Mouse (Mus musculus) kidney, adult 2 months (tissue): Measurements from ENCODE around the gene Fth1. TPM values are rescaled to one million over a fixed set of nuclear protein-coding genes. Genes with fewer than 3 reads are reported as not detected.

Experiments
- DNase-seq: peaks from one replicate; pipeline ENCODE4 v3.0.0; 2021
- H3K27ac ChIP-seq: fragments of 200-500 bp; 2 replicates; pipeline ENCODE4 v1.5.1; 2012; ENCODE audit warnings: low read depth, low read length, control low read depth, inconsistent platforms; ENCODE audit not compliant: insufficient read depth
- H3K27me3 ChIP-seq: fragments of 200-500 bp; replicated peaks from 2 replicates; pipeline ENCODE4 v1.6.1; 2012; ENCODE audit warnings: mild to moderate bottlenecking, moderate library complexity, low read length, inconsistent platforms; ENCODE audit not compliant: control insufficient read depth, insufficient read depth
- H3K36me3 ChIP-seq: fragments of 200-500 bp; 2 replicates; pipeline ENCODE4 v1.6.1; 2012; ENCODE audit warnings: mild to moderate bottlenecking, moderate library complexity, low read length, inconsistent platforms; ENCODE audit not compliant: control insufficient read depth, insufficient read depth
- H3K4me1 ChIP-seq: fragments of 200-500 bp; 2 replicates; pipeline ENCODE4 v1.6.1; 2011; ENCODE audit warnings: low read length; ENCODE audit not compliant: control insufficient read depth, insufficient read depth
- H3K4me3 ChIP-seq: fragments of 200-500 bp; 2 replicates; pipeline ENCODE4 v1.5.1; 2011; ENCODE audit warnings: mild to moderate bottlenecking, low read depth, low read length, control low read depth; ENCODE audit not compliant: insufficient read depth
- CTCF ChIP-seq: fragments of 200-500 bp; conservative IDR thresholded peaks from 2 replicates; pipeline ENCODE4 v1.5.1; 2011; ENCODE audit warnings: low read depth, mild to moderate bottlenecking, control low read depth, low read length, moderate library complexity, mixed read lengths; ENCODE audit not compliant: insufficient read depth, insufficient read length
- POLR2A ChIP-seq: fragments of 200-500 bp; IDR thresholded peaks from one replicate; pipeline ENCODE4 v1.6.1; 2011; ENCODE audit warnings: low read depth, low read length, control low read depth
- WGBS: fragments of 180-500 bp; shearing (Covaris S2); methylation state at CpG from one replicate; pipeline ENCODE4 v1.1.7; 2018; 5-methylcytosine and 5-hydroxymethylcytosine counted together
- polyA plus RNA-seq: library from polyadenylated mRNA; depleted of rRNA; stranded (reverse); fragments of >200 nt; gene quantifications from 2 replicates; pipeline ENCODE4 v1.2.3, GENCODE M21; 2012

Gene Fth1
- polyA plus RNA-seq, 1 experiment = 8,110 TPM

- no peak for TF ChIP-seq CTCF
- TF ChIP-seq POLR2A = no peak
Measured at GRCm38 (mm10) chr19:10016151-10016550, 35.8 kb downstream of the Fth1 start.

GRCm38 (mm10) chr19:10017637-10018526, 37.5 kb downstream of the Fth1 start:
- 11% methylated on average over 44 of the region's 44 CpGs for WGBS
- Histone ChIP-seq H3K36me3 (no peaks in the 10 kb centered on the region), H3K4me3 (peak overlapping the region; percentile 47), H3K4me1 (peaks cover 31% of the 10 kb centered on the region), H3K27ac (no peak overlapping the region), H3K27me3 (no peaks in the 10 kb centered on the region)
- peak; percentile 96 for DNase-seq
- no peak for TF ChIP-seq POLR2A
- TF ChIP-seq CTCF = no peak

More at GRCm38 (mm10) chr19:10016151-10016550, 35.8 kb downstream of the Fth1 start:
- Histone ChIP-seq H3K36me3 (no peaks in the 10 kb centered on the region), H3K4me1 (peaks cover 19% of the 10 kb centered on the region; the same call in 1 of the 2 replicates), H3K4me3 (peak overlapping the region; percentile 49; the same call in 1 of the 2 replicates), H3K27me3 (no peaks in the 10 kb centered on the region), H3K27ac (no peak overlapping the region)
- DNase-seq = no peak
- 77% methylated on average over 4 of the region's 4 CpGs for whole genome bisulfite sequencing

DNA sequence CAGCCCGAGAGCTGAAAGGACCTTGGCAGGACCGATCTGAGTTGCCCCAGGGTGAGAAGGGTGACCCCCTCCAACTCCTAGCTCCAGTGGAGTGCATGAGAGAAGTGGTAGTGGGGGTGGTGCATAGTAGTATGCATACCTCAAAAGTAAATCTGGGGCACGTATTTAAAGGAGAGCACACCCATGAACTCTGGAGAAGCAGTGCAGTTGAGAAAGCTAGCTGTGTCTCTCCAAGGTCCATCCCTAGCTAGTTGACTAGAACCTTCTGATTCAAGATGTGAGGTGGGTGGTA, 38.1 kb downstream of the Fth1 start:
- WGBS = 3% methylated on average over 3 of the region's 3 CpGs
- TF ChIP-seq CTCF (no peak), POLR2A (no peak)
- Histone ChIP-seq H3K27me3 (no peaks in the 10 kb centered on the region), H3K27ac (peak overlapping the region; percentile 9; the same call in 1 of the 2 replicates), H3K4me1 (peaks cover 32% of the 10 kb centered on the region), H3K36me3 (no peaks in the 10 kb centered on the region), H3K4me3 (peak overlapping the region; percentile 47)
- DNase-seq = no peak

DNA sequence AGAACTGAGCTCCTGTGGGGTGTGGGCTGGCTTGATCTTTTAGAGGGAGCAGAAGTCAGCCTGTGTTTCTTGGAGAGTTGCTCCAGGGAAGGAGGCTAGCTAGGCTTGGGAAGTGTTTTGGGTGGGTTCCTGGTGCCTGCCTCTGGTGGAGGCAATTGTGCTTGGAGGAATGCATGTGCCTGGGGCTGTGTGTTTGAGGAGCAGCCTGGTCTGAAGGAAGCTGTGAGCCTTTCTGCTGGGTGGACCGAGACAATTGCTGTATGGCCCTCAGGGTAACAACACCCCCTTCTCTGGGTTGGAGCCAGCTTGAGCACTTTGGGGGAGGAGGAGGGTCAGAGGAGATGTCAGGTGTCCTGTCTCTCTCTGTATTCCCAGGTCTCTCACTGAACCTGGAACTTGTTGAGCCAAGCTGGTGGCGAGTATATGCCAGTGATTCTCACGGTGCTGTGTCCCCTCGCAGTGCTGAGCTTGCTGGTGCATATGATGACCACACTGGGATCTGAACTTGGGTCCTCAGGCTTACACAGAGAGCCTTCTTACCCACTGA, 38.9 kb downstream of the Fth1 start:
- H3K27ac ChIP-seq = no peak overlapping the region
- H3K4me3 ChIP-seq = peak overlapping the region; percentile 47
- H3K4me1 ChIP-seq = peaks cover 33% of the 10 kb centered on the region
- no peaks in the 10 kb centered on the region for H3K27me3 ChIP-seq
- DNase-seq = peak; percentile 9
- no peaks in the 10 kb centered on the region for H3K36me3 ChIP-seq
- WGBS = 69% methylated on average over 4 of the region's 4 CpGs
- TF ChIP-seq POLR2A = no peak
- no peak for TF ChIP-seq CTCF

- WGBS = 47% methylated on average over 2 of the region's 2 CpGs
- no peak for TF ChIP-seq CTCF
- TF ChIP-seq POLR2A = no peak
- Histone ChIP-seq H3K27ac (no peak overlapping the region), H3K4me1 (peaks cover 40% of the 10 kb centered on the region), H3K27me3 (no peaks in the 10 kb centered on the region), H3K36me3 (no peaks in the 10 kb centered on the region), H3K4me3 (no peak overlapping the region)
- DNase-seq = no peak
Measured at GRCm38 (mm10) chr19:10021981-10022380, 41.6 kb downstream of the Fth1 start.

- H3K4me3 ChIP-seq = no peak overlapping the region
- WGBS = 44% methylated on average over 5 of the region's 5 CpGs
- no peaks in the 10 kb centered on the region for H3K27me3 ChIP-seq
- DNase-seq = peak; percentile 75
- H3K4me1 ChIP-seq = peaks cover 40% of the 10 kb centered on the region
- TF ChIP-seq POLR2A (no peak), CTCF (peak; percentile 52)
- no peaks in the 10 kb centered on the region for H3K36me3 ChIP-seq
- H3K27ac ChIP-seq = peak overlapping the region; percentile 26; the same call in 1 of the 2 replicates
Measured at GRCm38 (mm10) chr19:10022414-10023303, 42.3 kb downstream of the Fth1 start.

DNA sequence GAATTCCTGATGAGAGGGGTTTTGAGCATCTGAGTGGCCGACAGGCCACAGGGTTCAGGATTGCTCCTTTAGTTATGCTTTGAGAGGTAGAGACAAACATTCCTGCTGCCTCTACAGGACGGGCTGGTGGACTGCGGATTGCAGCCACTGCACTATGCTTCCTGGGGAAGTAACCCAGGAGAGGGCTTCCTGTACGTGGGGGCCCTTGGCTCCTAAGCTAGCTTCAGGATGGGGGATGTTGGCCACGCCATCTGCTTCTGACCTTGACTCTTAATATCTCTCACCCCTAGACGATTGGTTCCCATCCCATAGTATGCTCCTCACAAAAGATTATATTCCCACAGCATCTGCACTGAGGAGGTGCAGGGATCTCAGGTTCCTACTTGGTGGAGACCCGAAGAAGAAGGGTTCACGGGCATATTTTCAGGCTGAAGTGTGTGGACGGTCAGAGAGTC, 42.9 kb downstream of the Fth1 start:
- H3K4me3 ChIP-seq = no peak overlapping the region
- no peak for DNase-seq
- peak overlapping the region; percentile 26; the same call in 1 of the 2 replicates for H3K27ac ChIP-seq
- H3K36me3 ChIP-seq = no peaks in the 10 kb centered on the region
- H3K4me1 ChIP-seq = peaks cover 40% of the 10 kb centered on the region
- whole genome bisulfite sequencing = 48% methylated on average over 9 of the region's 9 CpGs
- TF ChIP-seq CTCF (no peak), POLR2A (no peak)
- no peaks in the 10 kb centered on the region for H3K27me3 ChIP-seq
